Mouse (Mus musculus): Measurements from ENCODE around the gene Ralb.
A peak's percentile ranks its signal among the peaks of the same experiment; 100 is the strongest.

Gene Ralb

GRCm38 (mm10) chr1:119534341-119534740 is 29.7 kb upstream of the Ralb start:
- DNase-seq (ENCODE audit: low read depth, low spot score) = no peak
- Histone ChIP-seq H3K36me3 (ENCODE audit: control insufficient read depth, insufficient read depth, low read length, poor library complexity, severe bottlenecking) (no peaks in the 10 kb centered on the region), H3K27me3 (ENCODE audit: control insufficient read depth, insufficient read depth, low read length, poor library complexity, severe bottlenecking) (no peaks in the 10 kb centered on the region)

GRCm38 (mm10) chr1:119533093-119533805 is 28.7 kb upstream of the Ralb start:
- no peaks in the 10 kb centered on the region for H3K36me3 ChIP-seq (ENCODE audit: control insufficient read depth, insufficient read depth, low read length, poor library complexity, severe bottlenecking)
- DNase-seq (ENCODE audit: low read depth, low spot score) = no peak
- H3K27me3 ChIP-seq (ENCODE audit: control insufficient read depth, insufficient read depth, low read length, poor library complexity, severe bottlenecking) = no peaks in the 10 kb centered on the region

GRCm38 (mm10) chr1:119532165-119532564 is 27.6 kb upstream of the Ralb start:
- no peaks in the 10 kb centered on the region for H3K27me3 ChIP-seq (ENCODE audit: control insufficient read depth, insufficient read depth, low read length, poor library complexity, severe bottlenecking)
- DNase-seq (ENCODE audit: low read depth, low spot score) = no peak
- H3K36me3 ChIP-seq (ENCODE audit: control insufficient read depth, insufficient read depth, low read length, poor library complexity, severe bottlenecking) = no peaks in the 10 kb centered on the region; the same call in 1 of the 2 replicates

GRCm38 (mm10) chr1:119530941-119531340 is 26.3 kb upstream of the Ralb start:
- Histone ChIP-seq H3K27me3 (ENCODE audit: control insufficient read depth, insufficient read depth, low read length, poor library complexity, severe bottlenecking) (no peaks in the 10 kb centered on the region), H3K36me3 (ENCODE audit: control insufficient read depth, insufficient read depth, low read length, poor library complexity, severe bottlenecking) (no peaks in the 10 kb centered on the region; the same call in 1 of the 2 replicates)
- DNase-seq (ENCODE audit: low read depth, low spot score) = no peak

- H3K27me3 ChIP-seq (ENCODE audit: control insufficient read depth, insufficient read depth, low read length, poor library complexity, severe bottlenecking) = no peaks in the 10 kb centered on the region
- no peaks in the 10 kb centered on the region; the same call in 1 of the 2 replicates for H3K36me3 ChIP-seq (ENCODE audit: control insufficient read depth, insufficient read depth, low read length, poor library complexity, severe bottlenecking)
- DNase-seq (ENCODE audit: low read depth, low spot score) = peak; percentile 89
These were observed 21.3 kb upstream of the Ralb start, which contains the start of gene Tmem185b for GRCm38 (mm10) chr1:119525689-119526591. Gene Tmem185b, plus strand, starts transcription at chr1:119526160.

- H3K36me3 ChIP-seq (ENCODE audit: control insufficient read depth, insufficient read depth, low read length, poor library complexity, severe bottlenecking) = no peaks in the 10 kb centered on the region; the same call in 1 of the 2 replicates
- no peaks in the 10 kb centered on the region for H3K27me3 ChIP-seq (ENCODE audit: control insufficient read depth, insufficient read depth, low read length, poor library complexity, severe bottlenecking)
- no peak for DNase-seq (ENCODE audit: low read depth, low spot score)
These were observed 20.4 kb upstream of the Ralb start for GRCm38 (mm10) chr1:119525004-119525444.

GRCm38 (mm10) chr1:119523826-119524225 is 19.2 kb upstream of the Ralb start:
- Histone ChIP-seq H3K36me3 (ENCODE audit: control insufficient read depth, insufficient read depth, low read length, poor library complexity, severe bottlenecking) (no peaks in the 10 kb centered on the region; the same call in 1 of the 2 replicates), H3K27me3 (ENCODE audit: control insufficient read depth, insufficient read depth, low read length, poor library complexity, severe bottlenecking) (no peaks in the 10 kb centered on the region)
- no peak for DNase-seq (ENCODE audit: low read depth, low spot score)

- no peaks in the 10 kb centered on the region; the same call in 1 of the 2 replicates for H3K36me3 ChIP-seq (ENCODE audit: control insufficient read depth, insufficient read depth, low read length, poor library complexity, severe bottlenecking)
- H3K27me3 ChIP-seq (ENCODE audit: control insufficient read depth, insufficient read depth, low read length, poor library complexity, severe bottlenecking) = no peaks in the 10 kb centered on the region
- no peak for DNase-seq (ENCODE audit: low read depth, low spot score)
These were observed 18.8 kb upstream of the Ralb start for GRCm38 (mm10) chr1:119523369-119523768.

- H3K36me3 ChIP-seq (ENCODE audit: control insufficient read depth, insufficient read depth, low read length, poor library complexity, severe bottlenecking) = no peaks in the 10 kb centered on the region; the same call in 1 of the 2 replicates
- DNase-seq (ENCODE audit: low read depth, low spot score) = no peak
- no peaks in the 10 kb centered on the region for H3K27me3 ChIP-seq (ENCODE audit: control insufficient read depth, insufficient read depth, low read length, poor library complexity, severe bottlenecking)
These were observed 18.1 kb upstream of the Ralb start for GRCm38 (mm10) chr1:119522726-119523125.

- no peak for DNase-seq (ENCODE audit: low read depth, low spot score)
- Histone ChIP-seq H3K36me3 (ENCODE audit: control insufficient read depth, insufficient read depth, low read length, poor library complexity, severe bottlenecking) (no peaks in the 10 kb centered on the region), H3K27me3 (ENCODE audit: control insufficient read depth, insufficient read depth, low read length, poor library complexity, severe bottlenecking) (no peaks in the 10 kb centered on the region)
These were observed 17.1 kb upstream of the Ralb start for GRCm38 (mm10) chr1:119521681-119522080.

- DNase-seq (ENCODE audit: low read depth, low spot score) = no peak
- Histone ChIP-seq H3K36me3 (ENCODE audit: control insufficient read depth, insufficient read depth, low read length, poor library complexity, severe bottlenecking) (no peaks in the 10 kb centered on the region), H3K27me3 (ENCODE audit: control insufficient read depth, insufficient read depth, low read length, poor library complexity, severe bottlenecking) (no peaks in the 10 kb centered on the region)
These were observed 16.4 kb upstream of the Ralb start for GRCm38 (mm10) chr1:119521029-119521428.

- no peaks in the 10 kb centered on the region for H3K27me3 ChIP-seq (ENCODE audit: control insufficient read depth, insufficient read depth, low read length, poor library complexity, severe bottlenecking)
- no peaks in the 10 kb centered on the region for H3K36me3 ChIP-seq (ENCODE audit: control insufficient read depth, insufficient read depth, low read length, poor library complexity, severe bottlenecking)
- no peak for DNase-seq (ENCODE audit: low read depth, low spot score)
These were observed 14.7 kb upstream of the Ralb start for GRCm38 (mm10) chr1:119519286-119519685.

GRCm38 (mm10) chr1:119518786-119519185 is 14.2 kb upstream of the Ralb start:
- no peak for DNase-seq (ENCODE audit: low read depth, low spot score)
- H3K27me3 ChIP-seq (ENCODE audit: control insufficient read depth, insufficient read depth, low read length, poor library complexity, severe bottlenecking) = no peaks in the 10 kb centered on the region
- no peaks in the 10 kb centered on the region for H3K36me3 ChIP-seq (ENCODE audit: control insufficient read depth, insufficient read depth, low read length, poor library complexity, severe bottlenecking)

GRCm38 (mm10) chr1:119518060-119518459 is 13.5 kb upstream of the Ralb start:
- no peaks in the 10 kb centered on the region for H3K36me3 ChIP-seq (ENCODE audit: control insufficient read depth, insufficient read depth, low read length, poor library complexity, severe bottlenecking)
- no peaks in the 10 kb centered on the region for H3K27me3 ChIP-seq (ENCODE audit: control insufficient read depth, insufficient read depth, low read length, poor library complexity, severe bottlenecking)
- no peak for DNase-seq (ENCODE audit: low read depth, low spot score)

- DNase-seq (ENCODE audit: low read depth, low spot score) = no peak
- Histone ChIP-seq H3K36me3 (ENCODE audit: control insufficient read depth, insufficient read depth, low read length, poor library complexity, severe bottlenecking) (no peaks in the 10 kb centered on the region), H3K27me3 (ENCODE audit: control insufficient read depth, insufficient read depth, low read length, poor library complexity, severe bottlenecking) (no peaks in the 10 kb centered on the region)
These were observed 6.3 kb upstream of the Ralb start for GRCm38 (mm10) chr1:119510857-119511256.
